Mouse (Mus musculus) heart, postnatal 36 days (tissue): ENCODE data around the gene Gm21988. TPM values are rescaled to one million over a fixed set of nuclear protein-coding genes. Genes with fewer than 3 reads are reported as not detected.

ENCODE experiments used
- DNase-seq, 2 experiments: peaks; one replicate each; pipeline ENCODE4 v3.0.0; 2021 to 2022
- intact Hi-C: fragments of 180-260 bp; cut with DNase I; formaldehyde crosslinking; loops from one replicate; pipeline ENCODE4 v1.15.1; 2025
- total RNA-seq, 2 experiments: library from RNA; stranded (reverse); gene quantifications; 2 replicates each; pipeline ENCODE4 v1.2.3; 2021

The Gm21988 gene
- total RNA-seq, 2 experiments from 2014 or later = 2.1 to 3.3 TPM

DNA sequence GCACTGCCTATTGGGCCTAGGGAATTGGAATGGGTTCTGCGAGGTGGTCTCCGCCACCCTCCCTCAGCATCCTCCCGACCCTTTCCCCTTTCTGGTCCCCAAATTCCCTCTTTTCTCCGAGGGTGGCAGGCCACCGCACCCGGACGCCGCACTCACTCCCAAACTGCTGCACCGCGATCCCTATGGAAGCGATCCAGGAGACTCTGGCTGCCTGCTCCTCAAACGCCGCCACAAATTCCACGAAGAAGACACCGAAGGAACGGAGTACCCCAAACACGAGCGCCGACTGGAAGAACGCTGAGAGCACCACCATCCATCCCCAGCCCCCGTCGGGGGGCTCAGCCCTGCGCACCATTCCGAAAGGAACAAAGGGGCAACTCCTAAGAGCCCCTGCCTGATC lies 19.3 kb downstream of the Gm21988 start:
- no peak for DNase-seq
- intact Hi-C loops = no loop called here

DNA sequence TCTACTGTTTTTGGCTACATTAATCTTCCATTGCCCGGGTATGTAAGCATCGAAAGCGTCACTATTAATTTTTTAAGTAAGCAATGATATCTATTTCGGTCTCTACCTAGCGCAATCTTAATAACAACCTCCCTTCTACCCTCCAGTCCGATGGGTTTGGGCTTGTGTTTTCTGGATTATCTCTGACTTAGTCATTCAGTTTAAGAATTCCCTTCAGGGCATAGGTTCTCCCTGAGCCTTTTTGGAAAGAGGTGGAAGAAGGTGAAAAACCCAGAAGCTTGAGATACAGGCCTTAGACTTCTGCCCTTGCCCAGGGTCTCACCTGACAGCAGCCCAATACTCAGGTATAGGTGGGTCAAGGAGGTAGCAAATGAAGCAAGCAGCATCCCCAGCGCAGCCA lies 19.8 kb downstream of the Gm21988 start:
- intact Hi-C loops = loop anchor here (10.0 kb wide), 1 partner anchor 285 kb away; the partner anchor contains the start of gene Ybx2

DNA sequence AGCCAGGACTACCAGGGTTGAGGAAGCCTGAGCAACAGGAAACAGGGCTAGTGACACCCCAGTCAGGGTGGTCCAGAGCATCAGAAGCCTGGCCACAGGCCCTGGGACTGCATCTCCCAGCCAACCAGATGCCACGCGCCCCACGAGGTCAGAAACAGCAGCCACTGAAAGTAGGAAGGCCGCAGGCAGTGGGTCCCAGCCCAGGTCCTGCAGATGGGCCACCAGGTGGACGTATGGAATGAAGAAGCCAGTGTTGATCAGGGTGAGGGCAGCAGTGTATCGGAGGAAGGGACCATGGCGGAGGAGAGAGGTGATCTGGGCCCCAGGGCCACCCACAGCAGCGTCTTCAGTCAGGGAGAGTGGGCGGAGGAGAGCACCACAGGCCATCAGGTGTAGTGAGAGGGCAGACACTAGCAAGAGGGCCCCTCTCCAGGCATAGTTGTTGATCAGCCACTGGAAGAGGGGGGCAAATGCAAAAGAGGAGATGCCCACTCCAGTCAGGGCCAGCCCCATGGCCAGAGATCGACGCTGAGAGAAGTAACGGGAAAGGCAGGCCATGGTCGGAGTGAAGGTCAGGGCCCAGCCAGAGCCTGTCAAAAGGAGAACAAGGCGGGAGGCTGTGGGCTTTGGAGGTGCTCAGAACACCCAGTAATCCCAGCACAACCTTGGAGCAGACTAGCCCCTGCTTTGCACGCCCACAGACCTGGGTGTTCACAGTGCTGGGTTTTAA lies 20.7 kb downstream of the Gm21988 start:
- no peak for DNase-seq
- intact Hi-C loops = loop anchor here (10.0 kb wide), 1 partner anchor 284 kb away; the partner anchor contains the start of gene Ybx2

More for the DNA sequence above, 19.8 kb downstream of the Gm21988 start:
- DNase-seq = no peak

DNA sequence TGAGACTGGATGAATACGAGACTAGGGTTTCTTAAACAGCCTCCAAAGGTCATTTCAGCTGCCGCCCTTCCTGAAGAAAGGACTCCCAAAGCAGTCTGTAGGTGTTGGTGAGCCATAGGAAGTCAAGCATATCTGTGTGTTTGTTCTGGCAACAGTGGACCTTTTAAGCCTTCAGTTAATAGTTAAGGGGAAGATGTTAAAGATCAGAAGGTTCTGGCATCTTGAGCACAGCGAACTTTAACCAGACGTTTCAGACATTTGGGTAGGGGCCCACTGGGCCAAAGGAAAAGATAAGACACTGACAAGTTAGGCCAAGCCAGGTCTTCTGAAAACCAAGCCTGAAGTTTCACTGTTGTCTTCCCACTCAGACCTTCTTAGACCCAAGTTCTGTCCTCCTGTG lies 21.6 kb downstream of the Gm21988 start:
- no peak for DNase-seq
- intact Hi-C loops = loop anchor here (10.0 kb wide), 1 partner anchor 283 kb away; the partner anchor contains the start of gene Ybx2

DNA sequence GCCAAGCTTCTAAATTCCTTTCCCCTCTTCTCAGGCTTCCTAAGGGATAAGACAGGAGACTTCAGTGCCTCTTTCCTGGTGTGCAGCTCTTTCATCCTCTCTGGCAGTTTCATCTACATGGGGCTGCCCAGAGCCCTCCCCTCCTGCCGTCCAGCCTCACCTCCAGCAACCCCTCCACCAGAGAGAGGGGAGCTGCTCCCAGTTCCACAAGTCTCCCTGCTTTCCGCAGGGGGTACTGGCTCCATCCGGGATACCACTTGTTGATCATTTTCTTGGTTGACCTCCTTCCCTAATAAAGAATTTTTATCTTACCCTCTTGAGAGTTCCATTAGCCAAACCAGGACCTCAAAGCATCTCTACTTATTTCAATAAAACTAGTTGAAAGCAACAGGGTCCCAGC lies 23.5 kb downstream of the Gm21988 start:
- no peak for DNase-seq
- intact Hi-C loops = loop anchor here (10.0 kb wide), 1 partner anchor 281 kb away; the partner anchor contains the start of gene Ybx2

DNA sequence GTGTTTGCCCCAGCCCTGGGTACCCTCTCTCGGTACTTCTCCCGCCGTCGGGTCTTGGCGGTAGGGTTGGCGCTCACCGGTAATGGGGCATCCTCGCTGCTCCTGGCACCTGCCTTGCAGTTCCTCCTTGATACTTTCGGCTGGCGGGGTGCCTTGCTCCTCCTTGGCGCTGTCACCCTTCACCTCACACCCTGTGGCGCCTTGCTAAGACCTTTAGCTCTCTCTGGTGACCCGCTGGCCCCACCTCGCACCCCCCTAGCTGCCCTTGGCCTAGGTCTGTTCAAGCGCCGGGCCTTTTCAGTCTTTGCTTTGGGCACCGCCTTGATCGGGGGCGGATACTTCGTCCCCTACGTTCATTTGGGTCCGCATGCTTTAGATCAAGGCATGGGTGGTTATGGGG lies 24.3 kb downstream of the Gm21988 start:
- no peak for DNase-seq
- intact Hi-C loops = loop anchor here (10.0 kb wide), 1 partner anchor 280 kb away; the partner anchor contains the start of gene Ybx2

DNA sequence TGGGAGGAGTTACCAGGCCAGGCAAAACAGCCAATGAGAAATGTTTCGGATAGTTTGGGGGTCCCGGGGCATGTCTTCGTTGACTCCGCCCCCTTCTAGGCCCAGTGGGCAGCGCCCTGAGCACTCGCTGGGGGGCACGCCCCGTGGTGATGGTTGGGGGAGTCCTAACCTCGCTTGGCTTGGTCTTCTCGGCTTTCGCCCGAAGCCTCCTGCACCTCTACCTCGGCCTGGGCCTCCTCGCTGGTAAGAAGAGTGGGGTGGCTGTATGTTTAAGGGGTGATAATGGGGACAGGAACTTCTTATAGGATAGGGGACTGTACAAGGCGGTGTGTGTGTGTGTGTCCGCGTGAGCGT lies 24.8 kb downstream of the Gm21988 start:
- intact Hi-C loops = loop anchor here (10.0 kb wide), 1 partner anchor 280 kb away; the partner anchor contains the start of gene Ybx2
- no peak for DNase-seq

DNA sequence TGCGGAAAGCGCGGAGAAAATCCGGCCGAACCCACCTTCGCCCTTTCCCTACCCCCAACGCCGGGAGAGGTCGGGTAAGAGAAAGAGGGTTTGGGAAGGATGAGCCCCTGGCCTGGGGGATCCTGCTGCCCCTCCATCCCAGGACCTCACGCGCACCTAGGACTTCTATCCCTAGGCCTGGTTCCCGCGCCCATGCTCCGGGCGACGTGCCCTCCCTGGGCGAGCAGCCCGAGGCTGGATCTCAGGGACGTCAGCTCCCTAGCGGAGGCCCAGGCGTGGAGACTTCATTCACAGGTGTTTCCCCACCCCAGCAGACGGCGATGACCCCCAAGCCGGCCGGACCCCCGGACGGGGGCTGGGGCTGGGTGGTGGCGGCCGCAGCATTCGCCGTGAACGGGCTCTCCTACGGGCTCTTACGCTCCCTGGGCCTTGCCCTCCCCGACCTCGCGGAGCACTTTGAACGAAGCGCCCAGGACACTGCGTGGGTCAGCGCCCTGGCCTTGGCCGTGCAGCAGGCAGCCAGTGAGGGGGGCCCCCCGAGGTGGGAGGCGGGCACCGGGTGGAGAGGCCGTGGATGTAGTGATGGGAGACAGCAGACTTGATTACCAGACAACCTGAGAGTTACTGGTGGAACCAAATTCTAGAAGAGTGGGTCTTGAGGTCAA lies 25.3 kb downstream of the Gm21988 start:
- DNase-seq = peak in 1 of 2 experiments; percentile 56
- intact Hi-C loops = loop anchor here (10.0 kb wide), 1 partner anchor 280 kb away; the partner anchor contains the start of gene Ybx2

DNA sequence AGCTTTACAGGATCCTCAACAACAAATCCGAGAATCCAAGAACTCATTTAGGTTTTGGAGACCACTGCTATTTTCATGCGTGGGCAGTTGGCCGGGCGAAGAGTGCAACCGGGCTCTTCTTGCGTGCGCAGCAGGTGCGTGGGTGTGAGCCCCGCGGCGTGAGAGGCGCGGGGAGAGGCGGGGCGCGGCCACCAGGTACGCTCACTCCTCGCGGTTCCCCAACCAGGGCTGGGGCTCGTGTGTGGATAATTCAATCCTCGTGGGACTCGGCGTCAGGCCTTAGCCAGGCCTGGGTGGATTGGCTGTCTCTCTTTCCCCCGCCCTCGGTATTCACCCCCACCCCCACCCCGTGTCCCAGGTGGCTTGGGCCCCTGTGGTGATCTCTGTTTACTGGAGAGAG lies 25.9 kb downstream of the Gm21988 start:
- intact Hi-C loops = loop anchor here (1.0 to 10.0 kb wide), 2 partner anchors 138 to 279 kb away; partner anchors contain the start of gene Ybx2
- DNase-seq = no peak

DNA sequence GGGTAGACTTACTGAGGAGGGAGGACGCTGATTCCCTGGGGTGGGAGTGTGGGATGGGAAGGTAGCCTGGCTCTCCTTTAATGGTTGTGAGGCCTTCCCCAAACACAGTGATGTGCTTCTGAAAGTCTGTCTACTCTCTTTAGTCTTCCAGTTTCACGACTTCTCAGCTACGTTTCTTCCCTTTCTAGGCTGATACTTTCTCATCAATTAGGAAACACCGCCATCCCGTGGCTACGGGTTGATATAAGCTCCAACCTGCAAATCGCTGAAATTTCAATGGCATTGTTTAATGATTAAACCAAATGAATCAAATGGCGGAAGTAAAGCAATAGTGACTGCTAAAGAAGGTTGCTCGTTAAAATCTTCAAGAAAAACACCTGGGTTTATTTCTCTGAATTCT lies 26.7 kb downstream of the Gm21988 start:
- peak; percentile 69 to 70 for DNase-seq
- intact Hi-C loops = loop anchor here (1.0 to 10.0 kb wide), 2 partner anchors 138 to 278 kb away; partner anchors contain the start of gene Ybx2

DNA sequence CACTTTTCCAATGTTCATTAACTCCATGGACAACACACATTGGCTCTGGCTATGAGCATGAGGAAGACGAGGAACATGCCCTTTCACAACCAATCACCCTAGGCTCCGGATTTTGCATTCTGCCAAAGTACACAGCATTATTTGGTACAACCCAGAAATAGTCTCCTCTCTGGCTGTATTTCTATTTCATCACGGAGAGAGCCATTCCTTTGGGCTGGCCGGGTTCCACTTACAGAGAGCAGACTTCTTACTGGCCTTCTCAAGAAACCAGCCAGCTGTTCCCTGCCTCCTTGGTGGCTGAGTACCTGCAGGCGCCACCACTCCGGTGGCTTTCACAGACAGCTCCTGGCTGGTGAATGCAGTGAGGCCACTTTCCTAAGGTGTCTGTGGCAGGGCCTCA lies 27.2 kb downstream of the Gm21988 start, which contains the start of gene Slc16a11:
Slc16a11 (plus strand) TSS at position 330 of the 400 bp plus-strand sequence.
- no peak for DNase-seq
- intact Hi-C loops = loop anchor here (10.0 kb wide), 1 partner anchor 278 kb away; the partner anchor contains the start of gene Ybx2

DNA sequence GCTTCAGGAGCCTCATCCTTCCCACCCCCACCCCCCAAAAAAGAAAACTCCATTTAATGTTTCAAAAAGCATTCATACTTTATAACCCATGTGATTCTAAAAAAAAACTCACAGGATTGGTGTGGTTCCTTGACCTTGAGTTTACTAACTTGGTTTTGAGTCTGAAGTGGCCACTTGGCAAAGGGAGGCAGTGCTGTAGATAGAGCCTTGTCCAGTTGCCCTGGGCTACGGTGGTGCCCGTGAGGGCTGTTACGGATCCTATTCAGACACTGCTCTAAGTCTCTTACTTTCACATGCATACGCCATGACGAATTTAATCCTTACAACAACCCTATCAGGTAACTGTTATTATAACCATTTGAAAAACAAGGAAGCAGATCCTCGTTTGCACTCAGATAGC lies 27.7 kb downstream of the Gm21988 start:
- no peak for DNase-seq
- intact Hi-C loops = loop anchor here (10.0 kb wide), 1 partner anchor 277 kb away; the partner anchor contains the start of gene Ybx2

DNA sequence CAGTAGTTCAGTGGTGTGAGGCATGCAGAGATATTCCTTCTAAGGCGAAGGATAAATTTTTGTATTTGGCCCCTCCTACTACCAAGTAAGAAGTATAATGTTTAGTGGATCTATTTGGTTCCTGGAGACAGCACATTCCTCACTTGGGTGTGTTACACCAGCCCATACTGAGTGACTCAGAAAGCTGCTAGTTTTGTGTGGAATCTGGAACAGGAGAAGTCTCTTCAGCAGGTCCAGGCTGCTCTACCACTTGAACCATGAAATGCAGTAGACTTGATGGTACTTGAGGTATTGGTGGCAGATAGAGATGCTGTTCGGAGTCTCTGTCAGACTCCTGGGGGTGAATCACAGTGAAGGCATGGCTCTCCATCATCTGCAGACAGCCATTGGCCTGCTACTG lies 28.9 kb downstream of the Gm21988 start:
- intact Hi-C loops = loop anchor here (10.0 kb wide), 1 partner anchor 276 kb away; the partner anchor contains the start of gene Ybx2
- no peak for DNase-seq

DNA sequence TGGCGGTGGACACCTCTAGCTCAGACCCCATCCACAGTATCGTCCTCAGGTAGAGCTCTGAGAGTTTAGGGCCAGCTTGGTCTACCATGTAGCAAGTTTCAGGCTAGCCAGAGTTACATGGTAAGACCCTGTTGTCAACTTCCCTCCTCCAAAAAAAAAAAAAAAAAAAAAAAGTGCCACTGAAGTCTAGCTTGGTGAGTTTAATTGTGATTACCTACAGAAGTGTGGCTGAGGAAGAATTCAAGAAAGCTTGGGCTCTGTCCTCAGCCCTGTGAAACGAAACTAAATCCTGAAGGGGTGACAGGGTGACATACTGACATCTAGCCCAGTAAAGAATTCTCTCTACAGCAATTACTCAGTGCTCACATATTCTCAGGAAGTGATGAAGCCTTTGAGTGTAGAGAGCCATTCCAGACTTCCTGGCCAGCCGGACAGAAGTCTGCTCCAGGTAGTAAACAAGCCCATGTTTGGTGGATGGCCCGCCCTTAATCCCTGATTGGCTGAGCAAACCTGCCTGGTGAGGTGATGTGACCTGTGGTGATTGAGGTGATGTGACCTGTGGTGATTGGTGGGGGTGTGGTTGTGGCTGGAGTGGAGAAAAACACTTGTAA lies 30.7 kb downstream of the Gm21988 start:
- intact Hi-C loops = no loop called here
- no peak for DNase-seq

DNA sequence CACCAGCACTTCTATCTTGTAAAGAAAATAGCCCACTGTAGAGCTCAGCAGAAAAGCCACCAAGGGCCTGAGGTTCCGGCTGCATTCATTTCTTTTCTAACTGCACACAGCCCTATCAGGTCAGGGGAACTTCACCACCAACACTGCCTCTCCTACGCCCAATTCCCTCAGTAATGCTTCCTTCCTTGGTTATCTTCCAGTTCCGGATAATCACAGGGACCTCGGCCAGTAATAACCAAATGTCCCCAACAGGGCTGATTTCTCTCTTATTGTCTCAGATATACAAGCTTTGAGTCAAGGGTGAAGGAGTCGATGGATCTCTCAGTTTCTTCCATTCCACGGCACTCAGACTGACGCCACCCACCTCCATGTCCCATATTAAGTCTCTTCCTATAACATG lies 32.3 kb downstream of the Gm21988 start:
- intact Hi-C loops = no loop called here
- DNase-seq = no peak

DNA sequence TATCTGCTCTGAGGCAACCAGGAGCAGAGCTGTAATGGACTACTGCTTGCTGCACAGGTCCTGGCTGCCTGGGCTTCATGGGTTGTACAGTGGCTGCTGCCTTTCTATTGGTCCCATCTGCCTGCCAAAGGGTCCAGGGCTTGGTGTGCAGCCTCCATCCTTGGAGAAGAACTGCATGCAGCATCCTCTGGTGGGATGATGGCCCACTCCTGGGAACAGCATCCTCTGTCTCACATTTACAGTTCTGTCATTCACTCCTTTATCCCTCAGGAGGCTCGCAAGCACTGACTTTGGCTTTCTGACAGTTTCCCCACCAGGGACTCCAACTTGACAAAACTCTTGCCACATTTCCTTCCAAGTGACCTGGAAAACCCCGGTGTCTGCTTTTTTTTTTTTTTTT lies 32.8 kb downstream of the Gm21988 start:
- no peak for DNase-seq
- intact Hi-C loops = no loop called here

DNA sequence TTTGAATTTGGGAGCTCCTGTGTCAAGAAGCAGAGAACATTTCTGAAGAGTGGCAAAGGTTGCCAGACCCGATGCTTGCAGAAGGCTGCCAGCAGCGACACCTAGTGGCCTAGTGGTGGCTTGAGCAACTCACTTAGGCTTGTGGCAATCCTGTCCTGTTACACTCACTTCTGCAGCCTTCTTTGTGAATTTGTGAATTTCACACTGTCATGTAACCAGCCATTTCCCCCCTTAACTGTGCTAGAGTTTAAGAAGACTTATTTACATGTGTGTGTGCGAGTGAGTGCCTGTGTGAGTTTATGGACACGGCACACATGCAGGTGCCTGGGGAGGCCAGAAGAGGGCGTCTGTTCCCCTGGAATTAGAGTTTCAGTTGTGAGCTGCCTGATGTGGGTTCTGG lies 37.9 kb downstream of the Gm21988 start:
- intact Hi-C loops = loop anchor here (1.0 kb wide), 2 partner anchors 126 to 146 kb away; no protein-coding TSS in a partner anchor
- peak; percentile 78 to 88 for DNase-seq

DNA sequence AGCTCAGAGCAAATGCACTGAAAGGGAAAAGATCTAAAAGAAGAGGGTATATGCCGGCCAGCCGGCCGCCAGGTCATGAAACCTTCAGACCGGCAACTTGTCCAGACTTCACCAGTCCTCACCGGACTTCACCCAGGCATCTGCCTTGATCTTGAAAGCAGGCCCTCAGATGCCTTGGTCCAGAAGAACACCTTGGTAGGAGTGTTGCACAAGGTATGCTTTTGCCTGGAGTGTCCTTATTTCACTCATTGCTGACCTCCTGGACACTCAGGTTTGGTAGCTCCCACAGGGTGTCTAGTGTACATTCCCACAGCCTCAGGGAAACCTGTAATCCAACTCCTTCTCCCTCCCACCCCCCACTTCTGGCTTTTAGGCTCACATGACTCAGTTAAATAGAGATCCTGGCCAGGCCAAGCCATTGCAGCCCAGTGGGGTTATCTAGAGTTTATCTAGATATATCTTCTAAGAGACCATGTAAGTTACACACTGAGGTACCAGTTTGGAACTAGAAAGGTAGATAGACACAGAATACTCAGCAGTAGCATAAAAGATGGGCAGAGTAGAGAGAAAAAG lies 39.5 kb downstream of the Gm21988 start:
- intact Hi-C loops = no loop called here

DNA sequence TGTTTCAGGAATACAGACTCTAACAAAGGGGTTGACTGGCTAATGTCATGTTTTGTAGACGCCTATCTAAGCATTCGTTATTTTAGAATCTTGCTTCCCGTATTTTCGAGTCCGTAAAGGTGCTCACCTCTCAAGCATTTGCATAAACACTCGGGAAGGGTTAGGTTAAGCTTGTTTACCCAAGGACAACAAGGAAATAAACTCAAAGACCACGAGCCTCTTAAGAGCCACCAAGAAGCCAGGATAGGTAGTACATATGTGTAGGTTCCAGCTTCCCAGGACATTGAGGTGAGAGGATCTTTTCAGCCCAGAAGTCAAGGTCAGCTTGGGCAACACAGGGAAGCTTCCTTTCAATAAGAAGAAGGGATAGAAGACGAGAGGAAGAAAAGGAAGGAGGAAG lies 40.5 kb downstream of the Gm21988 start:
- intact Hi-C loops = no loop called here
- DNase-seq = no peak

More for the DNA sequence above, 39.5 kb downstream of the Gm21988 start:
- DNase-seq = no peak

DNA sequence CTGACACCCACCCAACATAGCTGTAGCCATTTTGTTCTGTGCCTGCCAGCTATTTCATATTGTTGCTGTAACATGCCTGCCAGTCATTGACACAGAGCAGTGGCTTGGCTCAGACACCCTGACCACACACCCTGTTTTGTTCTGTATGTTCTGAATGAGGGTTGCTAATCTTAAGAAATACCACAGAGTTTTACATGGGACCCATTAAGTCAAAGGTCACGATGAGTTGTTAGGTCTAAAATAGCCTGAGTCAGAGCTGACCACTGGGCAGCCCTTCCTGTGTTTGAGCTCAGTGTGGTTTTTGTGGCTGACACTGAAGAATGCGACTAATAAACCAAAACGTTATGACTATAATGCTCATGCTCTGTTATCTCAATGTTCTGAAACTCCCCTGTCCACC lies 41.3 kb downstream of the Gm21988 start:
- intact Hi-C loops = no loop called here
- DNase-seq = no peak
